In genomic region chr7:119731262-119731661, GRCm38 (mm10) we compare ENCODE assay signal across 17 mouse cellular contexts. TPM values are rescaled to one million over a fixed set of nuclear protein-coding genes. Genes with fewer than 3 reads are reported as not detected.
DNase-seq lines count a peak whose midpoint lies in the region; ATAC-seq and TF ChIP-seq lines count a peak whose summit lies in the region.
"Not testable (repeated sequence)": the region's sequence is repeated elsewhere in the genome, so short reads cannot be mapped to it uniquely, and the experiment has no call there.
"Had no signal": no experiment of that assay in that cellular context is flagged by ENCODE, and none has a peak within 500 bp of the region (broad histone marks: within the 10 kb centered on the region; RNA-seq: fewer than 3 reads in every experiment).

No protein-coding gene starts in this region.

- not testable (repeated sequence) for ATAC-seq in kidney, postnatal 0 days (replicated peaks; ENCODE audit: low FRiP score, low read depth); liver, postnatal 0 days

- not testable (repeated sequence) for H3K4me1 ChIP-seq in kidney, postnatal 0 days (replicated peaks; ENCODE audit: insufficient read depth, low read length); liver, postnatal 0 days (ENCODE audit: insufficient read depth)

- not testable (repeated sequence) for H3K4me3 ChIP-seq in kidney, postnatal 0 days (replicated peaks; ENCODE audit: low read depth, low read length); liver, postnatal 0 days (ENCODE audit: low read depth, low read length)

- 84% methylated on average over 4 of the region's 4 CpGs for WGBS in kidney, postnatal 0 days
- WGBS in liver, postnatal 0 days (ENCODE audit: insufficient replicate concordance) = 89% methylated on average over 4 of the region's 4 CpGs

- TF ChIP-seq EP300 in liver, postnatal 0 days (IDR thresholded peaks at IDR 0.05; ENCODE audit: low read depth) = not testable (repeated sequence)

- not testable (repeated sequence) for H3K36me3 ChIP-seq in kidney, postnatal 0 days (ENCODE audit: insufficient read depth, low read length); liver, postnatal 0 days (replicated peaks; ENCODE audit: insufficient read depth, low read length)

- not testable (repeated sequence) for H3K9ac ChIP-seq in kidney, postnatal 0 days (ENCODE audit: low read depth, low read length); liver, postnatal 0 days (replicated peaks)

- peak; percentile 59 for DNase-seq in ES-CJ7 (ENCODE audit: low read depth, low spot score)
- peak; percentile 42 for DNase-seq in adrenal gland, postnatal 14 days
- DNase-seq in cerebellum, postnatal 14 days = peak; percentile 10 to 18
- peak; percentile 21 for DNase-seq in forelimb bud, embryonic 11.5 days (ENCODE audit: low read depth, low spot score)
- not testable (repeated sequence) for DNase-seq in kidney, postnatal 0 days (ENCODE audit: low spot score)
- DNase-seq in liver, postnatal 0 days = peak; percentile 31
- peak; percentile 61 for DNase-seq in retina, embryonic 14.5 days (ENCODE audit: low spot score)

- not testable (repeated sequence) for H3K9me3 ChIP-seq in kidney, postnatal 0 days (replicated peaks; ENCODE audit: low read length); liver, postnatal 0 days (ENCODE audit: low read length)

- H3K27ac ChIP-seq in kidney, postnatal 0 days; liver, postnatal 0 days (ENCODE audit: low read depth): not testable (repeated sequence)

- TF ChIP-seq CTCF in kidney, postnatal 0 days (IDR thresholded peaks at IDR 0.05; ENCODE audit: low read depth) = peak; percentile 44
- TF ChIP-seq CTCF in liver, postnatal 0 days (IDR thresholded peaks at IDR 0.05; ENCODE audit: low read depth) = peak; percentile 58

- not testable (repeated sequence) for H3K27me3 ChIP-seq in kidney, postnatal 0 days (ENCODE audit: insufficient read depth, low read length); liver, postnatal 0 days (ENCODE audit: insufficient read depth, low read length)

- not testable (repeated sequence) for H3K4me2 ChIP-seq in kidney, postnatal 0 days (ENCODE audit: low read length); liver, postnatal 0 days (ENCODE audit: low read depth, low read length)

RNA-seq across cellular contexts. Expression of gene Thumpd1, which starts 10.7 kb away (rescaled TPM):
- total RNA-seq in adrenal gland, postnatal 14 days (2021) = 34.4 and 36.7 TPM in 2 replicates
- 60.9 and 63.5 TPM in 2 replicates for polyA plus RNA-seq in kidney, postnatal 0 days (2015; fragmentation: Nextera tagmentation; extraction: Ambion mirVana)
- 18.2 and 19.3 TPM in 2 replicates for polyA plus RNA-seq in liver, postnatal 0 days (2015; fragmentation: Nextera tagmentation; extraction: Ambion mirVana)

RNA-seq across cellular contexts. Expression of gene Acsm3, which starts 29.5 kb away (rescaled TPM):
- total RNA-seq in adrenal gland, postnatal 14 days (2021) = 52.8 and 59.7 TPM in 2 replicates
- 0.82 and 0.99 TPM in 2 replicates for polyA plus RNA-seq in kidney, postnatal 0 days (2015; fragmentation: Nextera tagmentation; extraction: Ambion mirVana)
- 21.7 and 23.3 TPM in 2 replicates for polyA plus RNA-seq in liver, postnatal 0 days (2015; fragmentation: Nextera tagmentation; extraction: Ambion mirVana)
- total RNA-seq: layer of hippocampus, adult 18-20 months; left cerebral cortex, adult 8-10 months had no signal

RNA-seq across cellular contexts. Expression of gene Acsm4, which starts 41.4 kb away (rescaled TPM):
- not detected in 2 replicates for total RNA-seq in adrenal gland, postnatal 14 days (2021)
- not detected in 2 replicates for polyA plus RNA-seq in kidney, postnatal 0 days (2015; fragmentation: Nextera tagmentation; extraction: Ambion mirVana)
- polyA plus RNA-seq in liver, postnatal 0 days (2015; fragmentation: Nextera tagmentation; extraction: Ambion mirVana) = not detected in 2 replicates
- total RNA-seq: adrenal gland, adult 18-20 months; layer of hippocampus, adult 18-20 months had no signal
- polyA plus RNA-seq: gonadal fat pad, adult 2 months; heart, embryonic 14.5 days; hindbrain, embryonic 10.5 days; intestine, embryonic 16.5 days; limb, embryonic 14.5 days; lung, embryonic 16.5 days; midbrain, embryonic 11.5 days had no signal

Comparison
In these comparisons a context has a peak if more than half of its experiments do, and no peak if none do; other contexts are left out.
1. RNA of gene Acsm3, which starts 29.5 kb away (polyA plus RNA-seq): 21.7 to 23.3 TPM in liver, postnatal 0 days; 0.82 to 0.99 TPM in kidney, postnatal 0 days; every median in the first group is over 10 times any median in the second.